Mouse (Mus musculus) liver, postnatal 0 days (tissue): ENCODE measurements around the gene Sort1. TPM values are rescaled to one million over a fixed set of nuclear protein-coding genes. Genes with fewer than 3 reads are reported as not detected.

Experiments
- ATAC-seq: fragments of 200-750 bp; cut with Nextera tagmentation; 2 replicates; pipeline ENCODE4 v1.8.0; 2017; ENCODE audit warnings: mild to moderate bottlenecking, moderate library complexity
- DNase-seq: peaks from one replicate; pipeline ENCODE4 v3.0.0-alpha.2; 2016
- H3K27ac ChIP-seq: fragments of 300-500 bp; sonication (generic); 2 replicates; pipeline ENCODE4 v1.5.1; 2014; ENCODE audit warnings: antibody characterized with exemption, moderate library complexity, mild to moderate bottlenecking, low read depth
- H3K27me3 ChIP-seq: fragments of 300-500 bp; sonication (generic); 2 replicates; pipeline ENCODE4 v1.6.1; 2014; ENCODE audit warnings: low read length, control low read depth, mixed read lengths; ENCODE audit not compliant: insufficient read depth
- H3K36me3 ChIP-seq: fragments of 300-500 bp; sonication (generic); replicated peaks from 2 replicates; pipeline ENCODE4 v1.6.1; 2014; ENCODE audit warnings: mild to moderate bottlenecking, control low read depth, low read length, moderate library complexity, mixed read lengths; ENCODE audit not compliant: insufficient read depth
- H3K4me1 ChIP-seq: fragments of 300-500 bp; sonication (generic); 2 replicates; pipeline ENCODE4 v1.6.1; 2014; ENCODE audit warnings: antibody characterized with exemption, mild to moderate bottlenecking, control low read depth; ENCODE audit not compliant: insufficient read depth
- H3K4me2 ChIP-seq: fragments of 300-500 bp; sonication (generic); 2 replicates; pipeline ENCODE4 v1.6.1; 2014; ENCODE audit warnings: low read depth, mild to moderate bottlenecking, low read length, moderate library complexity, mixed read lengths
- H3K4me3 ChIP-seq: fragments of 300-500 bp; sonication (generic); 2 replicates; pipeline ENCODE4 v1.5.1; 2014; ENCODE audit warnings: low read depth, low read length
- H3K9ac ChIP-seq: fragments of 300-500 bp; sonication (generic); replicated peaks from 2 replicates; pipeline ENCODE4 v1.6.1; 2014; ENCODE audit warnings: mild to moderate bottlenecking, moderate library complexity
- H3K9me3 ChIP-seq: fragments of 300-500 bp; sonication (generic); 2 replicates; pipeline ENCODE4 v1.6.1; 2016; ENCODE audit warnings: mild to moderate bottlenecking, control low read depth, low read length, mixed read lengths
- CTCF ChIP-seq: sonication (generic); IDR thresholded peaks from 2 replicates; pipeline ENCODE4 v1.5.1; 2016; ENCODE audit warnings: antibody characterized with exemption, low read depth
- EP300 ChIP-seq: IDR thresholded peaks from 2 replicates; pipeline ENCODE4 v1.6.1; 2016; ENCODE audit warnings: antibody characterized with exemption, low read depth, mild to moderate bottlenecking
- WGBS: fragments of 180-500 bp; shearing (Covaris S2); extraction: QIAGEN DNeasy Blood & Tissue Kit; methylation state at CpG from one replicate; pipeline ENCODE4 v1.1.7; 2014; ENCODE audit not compliant: insufficient replicate concordance; 5-methylcytosine and 5-hydroxymethylcytosine counted together
- polyA plus RNA-seq: library from polyadenylated mRNA; unstranded; fragments of >200 nt; fragmentation: Nextera tagmentation; extraction: Ambion mirVana; gene quantifications from 2 replicates; pipeline ENCODE4 v1.2.1, GENCODE M21; 2015

Sort1 gene
- polyA plus RNA-seq, 1 experiment from 2014 or later: 3.7 TPM

- TF ChIP-seq CTCF (no peak), EP300 (no peak)
- WGBS: 2% methylated on average over 44 of the region's 44 CpGs
- peak; percentile 91 for ATAC-seq
- Histone ChIP-seq H3K4me3 (peak within 1 kb of the TSS; percentile 65), H3K9me3 (no peaks in the 10 kb centered on the region), H3K27ac (no peak within 1 kb of the TSS), H3K9ac (peak within 1 kb of the TSS; percentile 54), H3K4me2 (peak within 1 kb of the TSS; percentile 78), H3K4me1 (peaks cover 28% of the 10 kb centered on the region), H3K36me3 (no peaks in the 10 kb centered on the region), H3K27me3 (no peaks in the 10 kb centered on the region)
- peak; percentile 92 for DNase-seq
These were observed 99.8 kb downstream of the Sort1 start, which contains the start of gene Psrc1 for GRCm38 (mm10) chr3:108383485-108384354. Psrc1 (plus strand) TSS chr3:108383839.

DNA sequence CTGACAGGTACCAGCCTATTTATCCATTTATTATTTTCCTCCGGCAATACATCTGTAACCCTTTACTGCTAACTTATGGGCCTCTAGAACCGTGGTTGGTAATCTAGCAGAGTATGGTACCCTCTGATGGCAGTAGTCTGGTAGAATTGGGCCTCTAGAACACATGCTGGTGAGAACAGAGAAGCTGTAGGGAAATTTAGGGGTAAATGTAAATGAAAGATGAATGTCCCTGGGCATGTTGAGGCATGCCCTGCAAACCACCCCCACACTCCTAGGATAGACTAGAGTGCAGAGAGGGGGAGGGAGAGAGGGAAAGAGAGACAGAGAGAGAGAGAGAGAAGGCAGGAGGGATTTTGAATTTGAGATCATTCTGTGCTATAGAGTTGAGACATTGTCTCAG is 100.5 kb downstream of the Sort1 start:
- H3K36me3 ChIP-seq: no peaks in the 10 kb centered on the region
- ATAC-seq: no peak
- H3K27ac ChIP-seq: no peak overlapping the region
- peak overlapping the region; percentile 73 for H3K4me2 ChIP-seq
- no peak for DNase-seq
- peaks cover 29% of the 10 kb centered on the region for H3K4me1 ChIP-seq
- 50% methylated on average over 2 of the region's 2 CpGs for WGBS
- H3K9ac ChIP-seq: peak overlapping the region; percentile 54
- no peaks in the 10 kb centered on the region for H3K9me3 ChIP-seq
- H3K4me3 ChIP-seq: peak overlapping the region; percentile 65
- H3K27me3 ChIP-seq: no peaks in the 10 kb centered on the region
- TF ChIP-seq CTCF (no peak), EP300 (no peak)

- DNase-seq (no peak), ATAC-seq (no peak)
- H3K4me1 ChIP-seq: peaks cover 29% of the 10 kb centered on the region
- no peak overlapping the region for H3K27ac ChIP-seq
- no peaks in the 10 kb centered on the region for H3K9me3 ChIP-seq
- H3K9ac ChIP-seq: no peak overlapping the region
- no peak overlapping the region for H3K4me2 ChIP-seq
- H3K36me3 ChIP-seq: no peaks in the 10 kb centered on the region
- TF ChIP-seq CTCF: no peak
- TF ChIP-seq EP300: no peak
- 85% methylated on average over 10 of the region's 10 CpGs for WGBS
- H3K27me3 ChIP-seq: no peaks in the 10 kb centered on the region
- no peak overlapping the region for H3K4me3 ChIP-seq
These were observed 102.3 kb downstream of the Sort1 start for GRCm38 (mm10) chr3:108386186-108386585.

DNA sequence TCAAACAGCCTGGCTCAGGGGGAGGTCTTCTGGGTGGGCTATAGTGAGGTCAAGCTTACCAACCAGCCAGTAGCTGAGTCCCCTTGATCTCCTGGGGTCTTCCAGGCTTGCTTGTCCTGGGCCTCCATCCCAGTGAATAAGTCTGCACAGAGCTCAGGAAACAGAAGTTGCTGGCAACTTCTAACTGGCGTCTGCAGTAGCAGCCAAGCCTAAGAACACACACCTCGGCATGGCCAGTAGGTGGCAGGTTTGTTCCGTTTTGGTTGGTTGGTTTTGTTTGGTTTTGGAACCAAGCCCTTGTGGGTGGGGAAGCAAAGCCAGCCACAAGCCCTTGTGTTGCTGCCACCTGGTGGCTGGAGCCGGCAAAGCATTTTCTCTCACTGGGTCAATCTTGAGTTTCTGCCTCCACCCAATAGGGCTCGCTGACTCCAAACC is 105.2 kb downstream of the Sort1 start:
- H3K27ac ChIP-seq: no peak overlapping the region
- WGBS: 1% methylated on average over 5 of the region's 5 CpGs
- no peaks in the 10 kb centered on the region for H3K27me3 ChIP-seq
- DNase-seq (peak; percentile 96), ATAC-seq (peak; percentile 93)
- H3K4me1 ChIP-seq: peaks cover 13% of the 10 kb centered on the region
- H3K36me3 ChIP-seq: no peaks in the 10 kb centered on the region
- no peaks in the 10 kb centered on the region for H3K9me3 ChIP-seq
- H3K9ac ChIP-seq: no peak overlapping the region
- TF ChIP-seq CTCF: peak; percentile 99
- no peak for TF ChIP-seq EP300
- peak overlapping the region; percentile 50; the same call in 1 of the 2 replicates for H3K4me2 ChIP-seq
- no peak overlapping the region for H3K4me3 ChIP-seq

GRCm38 (mm10) chr3:108392299-108392698 is 108.4 kb downstream of the Sort1 start:
- peaks cover 3% of the 10 kb centered on the region; the same call in 1 of the 2 replicates for H3K4me1 ChIP-seq
- no peak overlapping the region for H3K27ac ChIP-seq
- H3K9ac ChIP-seq: no peak overlapping the region
- peak overlapping the region; percentile 13; the same call in 1 of the 2 replicates for H3K4me2 ChIP-seq
- no peak for TF ChIP-seq EP300
- no peak for TF ChIP-seq CTCF
- DNase-seq (no peak), ATAC-seq (no peak)
- no peak overlapping the region for H3K4me3 ChIP-seq
- no peaks in the 10 kb centered on the region for H3K27me3 ChIP-seq
- 39% methylated on average over 10 of the region's 10 CpGs for WGBS
- no peaks in the 10 kb centered on the region for H3K9me3 ChIP-seq
- H3K36me3 ChIP-seq: no peaks in the 10 kb centered on the region

DNA sequence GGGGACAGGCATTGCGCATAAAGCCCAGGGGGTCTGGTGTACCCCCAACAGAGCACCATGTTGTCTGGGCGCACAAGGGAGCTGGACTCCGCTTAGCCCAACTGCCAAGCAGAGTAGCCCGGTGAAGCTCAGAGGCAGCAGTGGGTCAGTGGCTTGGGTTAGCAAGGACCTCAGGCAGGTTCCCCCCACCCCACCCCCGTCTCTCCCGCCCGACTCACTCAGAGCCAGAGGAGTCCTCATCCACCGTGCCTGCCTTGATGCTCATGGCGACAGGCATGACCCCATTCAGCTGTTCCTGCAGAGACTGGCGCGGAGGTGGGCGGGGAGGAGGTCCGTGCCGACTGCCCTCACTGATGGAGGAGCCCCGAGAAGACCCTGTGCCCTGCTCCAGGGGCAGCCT is 108.9 kb downstream of the Sort1 start:
- Histone ChIP-seq H3K27me3 (no peaks in the 10 kb centered on the region), H3K9ac (no peak overlapping the region), H3K27ac (no peak overlapping the region), H3K4me1 (peaks cover 3% of the 10 kb centered on the region; the same call in 1 of the 2 replicates), H3K9me3 (no peaks in the 10 kb centered on the region), H3K36me3 (no peaks in the 10 kb centered on the region), H3K4me3 (no peak overlapping the region), H3K4me2 (0 out of 2 replicates have a peak overlapping the region, but pooled peaks have one; percentile 13)
- DNase-seq (no peak), ATAC-seq (no peak)
- 66% methylated on average over 15 of the region's 15 CpGs for WGBS
- TF ChIP-seq EP300: no peak
- TF ChIP-seq CTCF: no peak
